Mouse (Mus musculus): Measurements from ENCODE around the gene Ccdc57.

DNA sequence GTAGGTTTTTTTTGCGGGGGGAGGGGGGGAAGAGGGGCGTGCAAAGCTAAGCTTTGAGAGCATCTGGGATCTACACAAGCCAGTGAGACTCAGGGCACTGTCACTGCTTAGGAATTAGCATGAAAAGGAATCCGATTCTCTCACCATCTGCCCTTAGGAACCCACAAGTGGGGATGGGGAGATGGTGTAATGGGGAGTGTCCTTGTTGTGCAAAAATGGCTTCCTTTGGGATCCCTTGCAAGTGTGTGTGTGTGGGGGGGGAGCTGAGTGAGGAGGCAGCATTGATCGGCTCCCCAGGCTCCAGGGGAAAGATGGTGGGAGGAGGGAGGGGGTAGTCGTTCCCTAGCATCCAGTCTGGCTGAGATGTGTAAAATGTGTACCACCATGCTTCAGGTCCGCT, 155.5 kb downstream of the Ccdc57 start:
- no peak for TF ChIP-seq CTCF (IDR thresholded peaks at IDR 0.05; ENCODE audit: low read depth, low read length)
- no peak for TF ChIP-seq GATA1 (IDR thresholded peaks at IDR 0.05; ENCODE audit: borderline replicate concordance, low read length)
- no peak for TF ChIP-seq TAL1 (conservative IDR thresholded peaks at IDR 0.05; ENCODE audit: low read depth, low read length)
- TF ChIP-seq POLR2AphosphoS5 (IDR thresholded peaks at IDR 0.05; ENCODE audit: insufficient replicate concordance, low read depth, low read length), result no peak
